28 mouse cellular contexts compared by ENCODE assay signal in genomic region chr15:82554531-82555230, GRCm38 (mm10). TPM values are rescaled to one million over a fixed set of nuclear protein-coding genes. Genes with fewer than 3 reads are reported as not detected.
"Had no signal": no experiment of that assay in that cellular context is flagged by ENCODE, and none has a peak within 500 bp of the region (broad histone marks: within the 10 kb centered on the region; RNA-seq: fewer than 3 reads in every experiment).

Cyp2d12 (plus strand) TSS chr15:82555072.

- H3K4me3 ChIP-seq: intestine, embryonic 15.5 days; left cerebral cortex, adult 2 months; liver, embryonic 13.5 days had no signal

- H3K9me3 ChIP-seq: intestine, embryonic 15.5 days had no signal

- DNase-seq: layer of hippocampus, postnatal 36 days; liver, embryonic 13.5 days; lung, adult 2 months; lung, postnatal 14 days; lung, postnatal 4 days; midbrain, embryonic 14.5 days; thymus, adult 18-20 months; thymus, postnatal 36 days had no signal

- ATAC-seq: intestine, embryonic 15.5 days had no signal

- H3K36me3 ChIP-seq: intestine, embryonic 15.5 days; liver, embryonic 13.5 days had no signal

- H3K4me2 ChIP-seq: intestine, embryonic 15.5 days; liver, embryonic 13.5 days; midbrain, embryonic 11.5 days had no signal

- H3K27me3 ChIP-seq: intestine, embryonic 15.5 days; liver, embryonic 13.5 days had no signal

- H3K27ac ChIP-seq: intestine, embryonic 15.5 days; left cerebral cortex, adult 2 months; liver, embryonic 13.5 days had no signal

- H3K4me1 ChIP-seq: intestine, embryonic 15.5 days; liver, embryonic 13.5 days had no signal

- H3K9ac ChIP-seq: intestine, embryonic 15.5 days; liver, embryonic 13.5 days had no signal

RNA-seq across cellular contexts. Expression of gene Cyp2d12, which starts in this region (rescaled TPM):
- total RNA-seq: layer of hippocampus, adult 8-10 months; layer of hippocampus, postnatal 10 days; layer of hippocampus, postnatal 36 days; left cerebral cortex, adult 2 months; left cerebral cortex, postnatal 10 days; left cerebral cortex, postnatal 36 days; megakaryocyte progenitor cell, adult 5-6 weeks; megakaryocyte-erythroid progenitor cell, adult 5-6 weeks; midbrain, postnatal 0 days had no signal
- polyA plus RNA-seq: intestine, embryonic 15.5 days; limb, embryonic 11.5 days; limb, embryonic 14.5 days; liver, embryonic 13.5 days; liver, embryonic 16.5 days; lung, adult 2 months; lung, embryonic 16.5 days; midbrain, embryonic 11.5 days; midbrain, embryonic 14.5 days; midbrain, postnatal 0 days; neural tube, embryonic 11.5 days; neural tube, embryonic 14.5 days; small intestine, adult 2 months; spleen, adult 2 months; stomach, embryonic 16.5 days; testis, adult 2 months had no signal
